Mouse (Mus musculus) olfactory bulb, adult 2 months (tissue): Measurements from ENCODE around the gene Bhlha15.

ENCODE experiments used
- CTCF ChIP-seq: fragments of 200-500 bp; IDR thresholded peaks from 2 replicates; pipeline ENCODE4 v1.5.1; 2012; ENCODE audit warnings: low read depth, mild to moderate bottlenecking, low read length, moderate library complexity; ENCODE audit not compliant: insufficient read depth
- POLR2A ChIP-seq: fragments of 200-500 bp; IDR thresholded peaks from 2 replicates; pipeline ENCODE4 v1.6.1; 2012; ENCODE audit warnings: mild to moderate bottlenecking, low read depth, low read length, moderate library complexity; ENCODE audit not compliant: insufficient read depth

DNA sequence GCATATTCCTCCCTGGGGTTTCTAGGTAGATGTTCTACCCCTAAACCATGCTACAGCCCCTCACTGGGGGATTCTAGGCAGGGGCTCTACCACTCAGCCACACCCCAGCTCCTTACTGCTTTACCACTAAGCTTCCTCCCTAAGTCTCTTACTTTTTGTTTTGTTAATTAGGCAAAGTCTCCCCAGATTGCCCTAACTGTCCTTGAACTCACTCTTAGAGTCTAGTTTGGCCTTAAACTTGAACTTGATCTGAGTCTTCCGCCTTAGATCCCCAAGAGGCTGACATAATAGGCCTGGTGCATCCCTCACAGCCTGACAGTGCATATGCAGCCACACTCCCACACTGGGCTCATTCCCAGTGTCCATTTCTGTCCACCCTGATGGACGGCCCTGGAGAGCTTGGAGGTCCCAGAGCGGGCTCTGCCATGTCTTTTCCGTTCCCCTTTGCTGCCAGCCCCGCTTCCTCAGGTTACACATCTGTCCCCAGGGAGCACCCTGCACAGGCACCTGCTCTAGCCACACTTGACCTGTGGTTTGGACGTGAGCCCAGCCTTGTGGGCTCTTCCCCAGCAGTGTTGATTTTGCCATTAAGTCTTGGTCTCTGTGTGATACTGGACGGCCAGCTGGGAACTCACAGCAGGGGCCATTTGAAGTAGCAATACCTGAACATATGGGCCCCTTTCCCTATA lies 6.3 kb upstream of the Bhlha15 start:
- TF ChIP-seq CTCF = no peak
- TF ChIP-seq POLR2A = no peak
